Mouse (Mus musculus): ENCODE data around the gene Wrnip1. TPM values are rescaled to one million over a fixed set of nuclear protein-coding genes. Genes with fewer than 3 reads are reported as not detected.

The Wrnip1 gene
- total and polyA plus RNA-seq, 3 experiments = 38.8 to 50.6 TPM; not detected in 1

GRCm38 (mm10) chr13:32833237-32833636, 31.4 kb downstream of the Wrnip1 start:
- Histone ChIP-seq H3K9ac (ENCODE audit: control insufficient read depth, low read depth, low read length, poor library complexity, severe bottlenecking) (no peak overlapping the region), H3K9me3 (replicated peaks; ENCODE audit: insufficient read depth, low read length) (no peaks in the 10 kb centered on the region), H3K79me2 (ENCODE audit: control insufficient read depth, insufficient read depth, low read length, poor library complexity) (no peaks in the 10 kb centered on the region), H3K4me1 (ENCODE audit: control insufficient read depth in 1 of 2, insufficient read depth in 2 of 2, low read length in 2 of 2) (peaks cover 3 to 40% of the 10 kb centered on the region in 2 experiments; a peak in 3 of 4 replicates), H3K27me3 (ENCODE audit: control insufficient read depth in 1 of 2, insufficient read depth in 2 of 2, low read length in 2 of 2) (no peaks in the 10 kb centered on the region), H3K36me3 (ENCODE audit: control insufficient read depth in 1 of 2, insufficient read depth in 2 of 2, low read length in 2 of 2) (peaks cover 0 to 38% of the 10 kb centered on the region in 2 experiments; a peak in 2 of 4 replicates), H3K4me3 (ENCODE audit: control insufficient read depth in 1 of 2, insufficient read depth in 1 of 2, low read depth in 2 of 2, low read length in 2 of 2) (no peak overlapping the region), H3K27ac (ENCODE audit: control insufficient read depth, low read depth, low read length) (no peak overlapping the region)
- DNase-seq (ENCODE audit: low read depth, low spot score) = no peak
- no peak for TF ChIP-seq KAT2A (conservative IDR thresholded peaks at IDR 0.05; ENCODE audit: low read depth, low read length)
- no peak for TF ChIP-seq CHD2 (IDR thresholded peaks at IDR 0.05; ENCODE audit: low read length)
- no peak for TF ChIP-seq MEF2A (IDR thresholded peaks at IDR 0.05; ENCODE audit: extremely low read depth, insufficient replicate concordance, low read depth, low read length, poor library complexity, severe bottlenecking)
- TF ChIP-seq MAZ (IDR thresholded peaks at IDR 0.05; ENCODE audit: low read depth, low read length) = no peak
- no peak for TF ChIP-seq BHLHE40 (IDR thresholded peaks at IDR 0.05; ENCODE audit: borderline replicate concordance, low read depth, low read length)
- no peak for TF ChIP-seq MAX (IDR thresholded peaks at IDR 0.05; ENCODE audit: low read length)
- no peak for TF ChIP-seq CHD1 (IDR thresholded peaks at IDR 0.05; ENCODE audit: low read depth, low read length)
- TF ChIP-seq CTCF (IDR thresholded peaks at IDR 0.05 in 2 of 3, conservative IDR thresholded peaks at IDR 0.05 in 1 of 3; ENCODE audit: control insufficient read depth in 1 of 3, insufficient read depth in 1 of 3, low read depth in 2 of 3, low read length in 3 of 3, poor library complexity in 1 of 3, severe bottlenecking in 1 of 3) = no peak
- no peak for TF ChIP-seq GATA1 (IDR thresholded peaks at IDR 0.05; ENCODE audit: low read depth, low read length)
- no peak for TF ChIP-seq TAL1 (IDR thresholded peaks at IDR 0.05; ENCODE audit: low read length)
- TF ChIP-seq NELFE (IDR thresholded peaks at IDR 0.05; ENCODE audit: low read depth, low read length) = no peak
- no peak for TF ChIP-seq ZKSCAN1 (IDR thresholded peaks at IDR 0.05; ENCODE audit: low read depth, low read length)
- TF ChIP-seq MYB (IDR thresholded peaks at IDR 0.05; ENCODE audit: low read depth, low read length) = no peak
- no peak for TF ChIP-seq ZNF384 (IDR thresholded peaks at IDR 0.05; ENCODE audit: low read depth, low read length)
- no peak for TF ChIP-seq ZC3H11A (IDR thresholded peaks at IDR 0.05; ENCODE audit: low read depth, low read length)
- no peak for TF ChIP-seq TBP (IDR thresholded peaks at IDR 0.05; ENCODE audit: low read depth, low read length)
- TF ChIP-seq ZMIZ1 (IDR thresholded peaks at IDR 0.05; ENCODE audit: low read depth, low read length) = no peak
- TF ChIP-seq NRF1 (IDR thresholded peaks at IDR 0.05; ENCODE audit: insufficient read depth, low read depth, low read length, poor library complexity, severe bottlenecking) = no peak
- TF ChIP-seq RCOR1 (IDR thresholded peaks at IDR 0.05; ENCODE audit: low read depth, low read length) = no peak
- TF ChIP-seq SIN3A (IDR thresholded peaks at IDR 0.05; ENCODE audit: low read length) = no peak

- Histone ChIP-seq H3K27me3 (ENCODE audit: control insufficient read depth in 1 of 2, insufficient read depth in 2 of 2, low read length in 2 of 2) (no peaks in the 10 kb centered on the region), H3K9me3 (replicated peaks; ENCODE audit: insufficient read depth, low read length) (no peaks in the 10 kb centered on the region), H3K4me3 (ENCODE audit: control insufficient read depth in 1 of 2, insufficient read depth in 1 of 2, low read depth in 2 of 2, low read length in 2 of 2) (no peak overlapping the region), H3K79me2 (ENCODE audit: control insufficient read depth, insufficient read depth, low read length, poor library complexity) (no peaks in the 10 kb centered on the region), H3K4me1 (ENCODE audit: control insufficient read depth in 1 of 2, insufficient read depth in 2 of 2, low read length in 2 of 2) (peaks cover 3 to 31% of the 10 kb centered on the region in 2 experiments; a peak in 3 of 4 replicates), H3K36me3 (ENCODE audit: control insufficient read depth in 1 of 2, insufficient read depth in 2 of 2, low read length in 2 of 2) (peaks cover 0 to 27% of the 10 kb centered on the region in 2 experiments; a peak in 2 of 4 replicates), H3K9ac (ENCODE audit: control insufficient read depth, low read depth, low read length, poor library complexity, severe bottlenecking) (no peak overlapping the region), H3K27ac (ENCODE audit: control insufficient read depth, low read depth, low read length) (no peak overlapping the region)
- TF ChIP-seq SMC3 (IDR thresholded peaks at IDR 0.05; ENCODE audit: low read depth, low read length) (no peak), POLR2AphosphoS5 (IDR thresholded peaks at IDR 0.05; ENCODE audit: borderline replicate concordance, low read depth, low read length) (no peak), GATA1 (IDR thresholded peaks at IDR 0.05; ENCODE audit: low read depth, low read length) (no peak), TBP (IDR thresholded peaks at IDR 0.05; ENCODE audit: low read depth, low read length) (no peak), TCF12 (IDR thresholded peaks at IDR 0.05; ENCODE audit: low read depth, low read length) (no peak), USF2 (IDR thresholded peaks at IDR 0.05; ENCODE audit: borderline replicate concordance in 1 of 2, insufficient read depth in 1 of 2, low read depth in 1 of 2, low read length in 2 of 2) (no peak), SIN3A (IDR thresholded peaks at IDR 0.05; ENCODE audit: low read length) (no peak), POLR2A (IDR thresholded peaks at IDR 0.05; ENCODE audit: control insufficient read depth in 1 of 2, insufficient read depth in 1 of 2, low read depth in 1 of 2, low read length in 2 of 2, poor library complexity in 1 of 2) (no peak), ELF1 (IDR thresholded peaks at IDR 0.05; ENCODE audit: low read depth, low read length) (no peak), ZKSCAN1 (IDR thresholded peaks at IDR 0.05; ENCODE audit: low read depth, low read length) (no peak), RCOR1 (IDR thresholded peaks at IDR 0.05; ENCODE audit: low read depth, low read length) (no peak), POLR2AphosphoS2 (IDR thresholded peaks at IDR 0.05; ENCODE audit: low read length) (no peak), MXI1 (IDR thresholded peaks at IDR 0.05; ENCODE audit: low read depth, low read length) (no peak), NELFE (IDR thresholded peaks at IDR 0.05; ENCODE audit: low read depth, low read length) (no peak), KAT2A (conservative IDR thresholded peaks at IDR 0.05; ENCODE audit: low read depth, low read length) (no peak), MAZ (IDR thresholded peaks at IDR 0.05; ENCODE audit: low read depth, low read length) (no peak), HCFC1 (IDR thresholded peaks at IDR 0.05; ENCODE audit: low read depth, low read length) (no peak)
- DNase-seq (ENCODE audit: low read depth, low spot score) = no peak
These were observed 32.7 kb downstream of the Wrnip1 start for GRCm38 (mm10) chr13:32834513-32834912.
